Mouse (Mus musculus) heart, embryonic 13.5 days (tissue): ENCODE results near the gene Shc4. TPM values are rescaled to one million over a fixed set of nuclear protein-coding genes. Genes with fewer than 3 reads are reported as not detected.
A peak's percentile ranks its signal among the peaks of the same experiment; 100 is the strongest.

Experiments used
- ATAC-seq: fragments of 200-750 bp; cut with Nextera tagmentation; 2 replicates; pipeline ENCODE4 v1.8.0; 2017; ENCODE audit warnings: moderate TSS enrichment; ENCODE audit not compliant: insufficient number of reproducible peaks, low FRiP score, low TSS enrichment; ENCODE audit errors: extremely low read depth
- H3K27ac ChIP-seq: fragments of 300-500 bp; sonication (generic); replicated peaks from 2 replicates; pipeline ENCODE4 v1.5.1; 2015; ENCODE audit warnings: moderate library complexity, mild to moderate bottlenecking, inconsistent platforms
- H3K27me3 ChIP-seq: fragments of 300-500 bp; sonication (generic); replicated peaks from 2 replicates; pipeline ENCODE4 v1.6.1; 2015; ENCODE audit warnings: mild to moderate bottlenecking, inconsistent platforms
- H3K36me3 ChIP-seq: fragments of 300-500 bp; sonication (generic); 2 replicates; pipeline ENCODE4 v1.6.1; 2015; ENCODE audit warnings: mild to moderate bottlenecking, inconsistent platforms
- H3K4me1 ChIP-seq: fragments of 300-500 bp; sonication (generic); 2 replicates; pipeline ENCODE4 v1.6.1; 2015; ENCODE audit warnings: inconsistent platforms
- H3K4me2 ChIP-seq: fragments of 300-500 bp; sonication (generic); 2 replicates; pipeline ENCODE4 v1.6.1; 2015; ENCODE audit warnings: inconsistent platforms, mild to moderate bottlenecking, moderate library complexity
- H3K4me3 ChIP-seq: fragments of 300-500 bp; sonication (generic); 2 replicates; pipeline ENCODE4 v1.5.1; 2015; ENCODE audit warnings: moderate library complexity, mild to moderate bottlenecking, inconsistent platforms
- H3K9ac ChIP-seq: fragments of 300-500 bp; sonication (generic); 2 replicates; pipeline ENCODE4 v1.6.1; 2015; ENCODE audit warnings: inconsistent platforms, mild to moderate bottlenecking, moderate library complexity
- H3K9me3 ChIP-seq: fragments of 300-500 bp; sonication (generic); 2 replicates; pipeline ENCODE4 v1.6.1; 2016; ENCODE audit warnings: inconsistent platforms
- WGBS: fragments of 180-500 bp; shearing (Covaris S2); methylation state at CpG from one replicate; pipeline ENCODE4 v1.1.7; 2015; ENCODE audit warnings: mixed read lengths; 5-methylcytosine and 5-hydroxymethylcytosine counted together
- polyA plus RNA-seq: library from polyadenylated mRNA; unstranded; fragments of >200 nt; fragmentation: Nextera tagmentation; extraction: Ambion mirVana; gene quantifications from 2 replicates; pipeline ENCODE4 v1.2.1, GENCODE M21; 2015

Gene Shc4
- polyA plus RNA-seq, 1 experiment from 2014 or later: 0.64 TPM

DNA sequence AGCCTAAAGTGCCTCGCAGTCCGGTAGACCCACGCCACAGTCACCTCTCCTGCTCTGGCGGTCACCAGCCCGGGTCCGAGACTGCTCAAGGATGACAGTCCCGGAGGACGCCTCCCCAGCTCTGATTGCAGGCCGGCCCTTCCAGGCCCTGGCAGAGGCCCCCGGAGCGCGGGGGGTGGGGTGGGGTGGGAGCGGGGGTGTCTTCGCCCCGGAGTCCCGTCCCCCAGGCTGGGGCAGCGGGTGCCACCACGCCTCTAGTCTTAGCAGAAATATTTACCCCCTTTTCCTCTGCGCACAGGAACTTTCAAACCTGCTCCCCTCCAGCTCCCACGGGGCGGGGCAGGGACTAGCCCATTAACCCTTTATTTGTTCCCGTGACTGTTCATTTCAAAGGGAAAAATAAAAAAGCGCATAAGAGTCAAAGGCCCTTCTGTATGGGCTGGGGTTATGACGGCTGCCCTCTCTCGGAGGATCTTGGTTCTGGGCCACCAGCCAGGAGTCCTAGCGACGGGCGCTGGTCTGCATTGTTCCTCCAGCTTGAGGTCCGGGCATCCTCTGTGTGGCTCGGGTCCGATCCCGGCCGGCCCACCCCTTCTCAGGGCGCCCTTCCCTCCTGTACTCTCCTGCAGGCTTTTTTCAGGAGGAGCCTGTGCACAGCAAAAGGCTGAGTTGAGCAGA, 401 bp downstream of the Shc4 start:
- Histone ChIP-seq H3K9me3 (no peaks in the 10 kb centered on the region), H3K27ac (no peak overlapping the region), H3K27me3 (peaks cover 61% of the 10 kb centered on the region), H3K4me2 (peak overlapping the region; percentile 99), H3K4me3 (peak overlapping the region; percentile 63), H3K4me1 (peaks cover 24% of the 10 kb centered on the region), H3K36me3 (no peaks in the 10 kb centered on the region), H3K9ac (peak overlapping the region; percentile 82)
- peak; percentile 73 for ATAC-seq
- under 1% methylated on average over 34 of the region's 34 CpGs for WGBS

DNA sequence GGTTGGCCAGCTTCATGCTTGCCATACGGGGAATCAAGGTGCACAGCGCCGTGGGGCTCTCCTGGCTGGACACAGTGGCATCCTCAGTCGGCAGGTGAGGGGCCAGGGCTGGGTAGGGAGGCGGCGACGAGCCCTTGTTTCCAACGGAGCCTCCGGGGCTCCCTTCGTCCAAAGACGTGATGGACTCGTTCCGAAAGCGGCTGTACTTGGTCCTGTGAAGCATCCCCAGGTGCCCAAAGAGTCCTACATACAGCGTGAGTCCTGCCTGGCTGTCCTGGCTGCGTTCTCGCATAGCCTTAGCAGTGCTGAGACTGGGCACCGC, 901 bp downstream of the Shc4 start:
- no peak for ATAC-seq
- Histone ChIP-seq H3K9ac (peak overlapping the region; percentile 82), H3K4me3 (peak overlapping the region; percentile 63), H3K36me3 (no peaks in the 10 kb centered on the region), H3K4me2 (peak overlapping the region; percentile 99), H3K27me3 (peaks cover 61% of the 10 kb centered on the region), H3K27ac (no peak overlapping the region), H3K4me1 (peaks cover 24% of the 10 kb centered on the region), H3K9me3 (no peaks in the 10 kb centered on the region)
- WGBS: 2% methylated on average over 18 of the region's 18 CpGs

DNA sequence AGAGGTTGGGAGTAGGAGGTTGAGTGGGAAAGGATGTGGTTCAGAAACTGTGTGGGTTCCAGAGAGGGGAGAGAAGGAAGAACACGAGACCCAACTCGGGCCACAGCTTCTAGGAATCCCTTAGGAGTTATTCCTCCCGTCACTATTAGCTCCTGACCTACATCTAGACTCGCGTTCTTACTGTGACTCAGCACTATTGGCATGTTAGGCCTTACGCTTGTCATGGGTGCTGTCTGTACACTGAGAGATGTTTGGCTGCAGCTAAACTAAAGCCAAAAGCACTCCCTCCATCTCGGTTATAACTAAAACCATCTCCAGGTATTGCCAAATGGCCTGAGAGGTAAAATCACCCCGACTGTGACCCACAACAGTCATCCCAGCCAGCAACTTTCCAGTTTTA, 7.3 kb downstream of the Shc4 start:
- ATAC-seq: no peak
- WGBS: 72% methylated on average over 8 of the region's 8 CpGs

DNA sequence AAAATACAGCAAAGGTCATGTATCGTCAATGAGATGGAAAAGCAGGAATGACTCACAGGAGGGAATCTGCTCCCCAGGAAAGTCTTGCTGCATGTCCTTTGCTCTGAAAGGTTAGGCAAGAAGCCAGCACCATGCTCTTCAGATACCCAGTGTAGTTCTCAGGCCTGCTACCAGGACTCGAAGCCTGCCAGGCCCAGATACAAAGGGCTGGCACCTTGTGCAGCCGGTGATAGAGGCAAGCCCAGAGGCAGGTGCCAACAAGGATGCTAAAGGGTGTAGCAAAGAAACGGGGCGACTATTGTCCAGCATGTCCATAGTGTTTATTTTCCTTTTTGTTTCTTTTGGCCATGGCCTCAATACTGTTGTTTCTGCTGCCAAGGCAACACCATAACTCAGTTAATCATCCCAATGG, 17.4 kb downstream of the Shc4 start:
- 71% methylated on average over 5 of the region's 5 CpGs for WGBS
- Histone ChIP-seq H3K9ac (no peak overlapping the region), H3K9me3 (no peaks in the 10 kb centered on the region), H3K36me3 (no peaks in the 10 kb centered on the region), H3K27me3 (no peaks in the 10 kb centered on the region), H3K27ac (no peak overlapping the region), H3K4me3 (no peak overlapping the region), H3K4me1 (peaks cover 7% of the 10 kb centered on the region), H3K4me2 (no peak overlapping the region)
- no peak for ATAC-seq

More for the DNA sequence above, 7.3 kb downstream of the Shc4 start:
- Histone ChIP-seq H3K9ac (no peak overlapping the region), H3K4me3 (no peak overlapping the region), H3K27me3 (peaks cover 22% of the 10 kb centered on the region), H3K9me3 (no peaks in the 10 kb centered on the region), H3K27ac (no peak overlapping the region), H3K4me1 (no peaks in the 10 kb centered on the region), H3K4me2 (no peak overlapping the region), H3K36me3 (no peaks in the 10 kb centered on the region)

DNA sequence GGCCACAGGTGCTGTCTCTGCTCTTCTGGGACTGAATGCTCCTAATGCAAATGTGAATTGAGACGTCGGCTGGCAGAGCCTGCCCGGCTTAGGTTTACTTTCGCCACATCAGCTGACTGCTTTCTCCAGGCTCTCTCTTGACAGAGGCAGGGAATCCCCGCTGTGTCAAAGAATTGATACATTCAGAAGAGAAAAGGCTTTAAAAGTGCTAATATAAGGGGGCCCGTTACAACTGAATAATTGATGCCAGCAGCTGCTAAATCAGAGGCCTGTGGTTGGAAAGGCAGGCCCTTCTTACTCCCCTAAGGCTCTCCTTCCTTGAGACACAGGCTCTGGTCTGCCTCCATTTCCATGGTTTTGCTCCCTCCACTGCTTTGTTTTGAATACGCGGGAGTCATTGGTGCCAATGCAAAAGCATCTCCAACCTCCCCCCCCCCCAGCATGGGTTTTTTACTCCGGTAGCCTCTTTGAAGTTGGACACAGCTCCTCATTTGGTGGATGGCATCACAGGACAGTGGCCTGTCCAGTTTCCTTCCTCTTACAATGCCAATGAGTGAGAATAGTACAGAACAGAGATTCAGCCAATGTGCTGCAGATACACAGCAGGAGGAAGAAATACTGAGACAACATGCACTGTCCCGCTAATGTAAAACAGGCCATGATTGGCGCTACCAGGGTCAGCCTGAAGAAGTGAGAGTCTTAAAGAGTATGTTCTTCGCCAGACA, 18.9 kb downstream of the Shc4 start:
- no peak overlapping the region for H3K4me3 ChIP-seq
- no peak for ATAC-seq
- no peak overlapping the region for H3K9ac ChIP-seq
- no peak overlapping the region for H3K27ac ChIP-seq
- no peaks in the 10 kb centered on the region for H3K36me3 ChIP-seq
- no peak overlapping the region for H3K4me2 ChIP-seq
- peaks cover 8% of the 10 kb centered on the region for H3K4me1 ChIP-seq
- H3K9me3 ChIP-seq: no peaks in the 10 kb centered on the region
- 63% methylated on average over 12 of the region's 12 CpGs for WGBS
- H3K27me3 ChIP-seq: no peaks in the 10 kb centered on the region

DNA sequence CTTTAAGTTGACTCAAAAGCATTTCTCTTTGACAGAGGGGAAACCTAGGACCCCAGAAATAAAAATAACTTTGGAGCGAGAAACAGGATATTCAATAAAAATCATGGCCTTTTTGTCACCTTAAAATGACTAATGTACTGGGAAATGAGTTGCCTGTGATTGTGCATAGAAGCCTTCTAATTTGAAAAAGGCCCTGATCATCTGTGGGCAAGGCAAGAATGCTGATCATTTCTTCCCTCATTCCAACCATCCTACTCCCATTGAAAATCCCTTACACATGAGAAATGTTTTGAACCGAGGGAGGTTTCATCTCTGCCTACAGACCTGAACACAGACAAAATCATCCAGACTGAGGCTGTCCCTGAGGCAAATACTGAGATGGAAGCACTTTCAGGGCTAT, 21.1 kb downstream of the Shc4 start:
- no peak overlapping the region for H3K4me2 ChIP-seq
- H3K4me1 ChIP-seq: peaks cover 8% of the 10 kb centered on the region
- no peak overlapping the region for H3K9ac ChIP-seq
- no peak overlapping the region for H3K27ac ChIP-seq
- H3K36me3 ChIP-seq: no peaks in the 10 kb centered on the region
- H3K4me3 ChIP-seq: no peak overlapping the region
- H3K27me3 ChIP-seq: no peaks in the 10 kb centered on the region
- ATAC-seq: no peak
- no peaks in the 10 kb centered on the region for H3K9me3 ChIP-seq
- WGBS: 71% methylated on average over 2 of the region's 2 CpGs

DNA sequence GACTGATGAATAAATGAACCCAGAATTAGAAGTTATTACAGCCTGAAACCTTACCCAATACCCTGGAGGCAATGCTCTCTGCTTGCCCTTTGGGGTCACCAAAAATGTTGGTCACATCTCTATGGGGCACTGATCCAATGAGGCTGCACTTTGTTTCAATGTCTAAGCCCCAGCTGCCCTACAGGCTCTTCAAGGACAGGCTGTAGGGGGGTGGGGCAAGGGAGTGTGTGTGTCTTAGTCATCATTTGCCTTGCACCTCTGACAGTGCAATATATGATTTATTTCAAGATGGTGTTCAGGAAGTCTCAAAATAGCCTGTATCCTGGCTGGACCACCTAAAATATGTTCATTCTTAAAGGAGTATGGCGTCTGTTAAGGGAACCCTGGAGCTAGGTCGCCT, 22.3 kb downstream of the Shc4 start:
- no peaks in the 10 kb centered on the region for H3K36me3 ChIP-seq
- WGBS: 76% methylated on average over 2 of the region's 2 CpGs
- ATAC-seq: no peak
- no peaks in the 10 kb centered on the region for H3K27me3 ChIP-seq
- H3K9me3 ChIP-seq: no peaks in the 10 kb centered on the region
- H3K4me1 ChIP-seq: peaks cover 7% of the 10 kb centered on the region
- no peak overlapping the region for H3K27ac ChIP-seq
- no peak overlapping the region for H3K4me3 ChIP-seq
- no peak overlapping the region for H3K4me2 ChIP-seq
- H3K9ac ChIP-seq: no peak overlapping the region

DNA sequence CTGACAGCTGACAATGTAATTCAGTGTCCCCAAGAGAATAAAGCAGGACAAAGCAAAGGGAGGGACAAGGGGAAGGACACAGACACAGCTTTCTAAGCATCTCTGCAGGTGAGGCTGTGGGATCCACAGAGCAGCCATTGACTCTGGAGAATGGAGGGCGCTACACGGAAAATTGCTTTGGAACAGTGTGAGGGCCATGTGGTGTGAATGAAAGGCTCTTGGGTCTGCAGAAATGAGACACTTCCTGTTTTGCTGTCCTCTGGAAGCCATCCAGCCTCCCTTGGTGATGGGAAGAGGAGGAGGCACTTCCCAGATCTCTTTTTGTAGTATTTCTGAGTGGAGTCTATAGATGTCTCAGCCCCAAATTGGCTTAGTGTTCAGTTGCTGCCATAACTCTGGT, 27.7 kb downstream of the Shc4 start:
- Histone ChIP-seq H3K4me3 (no peak overlapping the region), H3K36me3 (no peaks in the 10 kb centered on the region), H3K27me3 (no peaks in the 10 kb centered on the region), H3K4me2 (no peak overlapping the region), H3K4me1 (peaks cover 8% of the 10 kb centered on the region), H3K27ac (0 out of 2 replicates have a peak overlapping the region, but pooled peaks have one; percentile 8), H3K9me3 (no peaks in the 10 kb centered on the region), H3K9ac (no peak overlapping the region)
- WGBS: 51% methylated on average over 2 of the region's 2 CpGs
- no peak for ATAC-seq

DNA sequence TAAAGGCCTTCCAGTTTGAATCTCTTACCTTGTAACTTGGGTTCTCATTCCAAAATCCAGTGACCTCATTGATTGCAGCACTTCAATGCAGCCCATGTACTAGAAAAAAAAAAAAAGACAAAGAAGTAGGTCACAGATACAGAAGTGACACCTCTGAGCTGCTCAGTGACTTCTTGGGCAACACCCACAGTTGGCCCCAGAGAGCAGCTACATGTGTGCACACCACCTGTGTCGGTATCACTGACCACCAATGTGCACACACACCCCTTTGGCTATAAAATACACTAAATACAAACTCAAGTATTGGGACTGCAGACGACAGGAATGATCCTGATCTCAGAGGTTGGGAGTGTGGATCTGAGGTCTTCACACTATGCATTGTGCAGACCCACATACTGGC, 29.1 kb downstream of the Shc4 start:
- Histone ChIP-seq H3K27ac (no peak overlapping the region), H3K9ac (no peak overlapping the region), H3K4me2 (no peak overlapping the region), H3K4me3 (no peak overlapping the region), H3K36me3 (no peaks in the 10 kb centered on the region), H3K27me3 (no peaks in the 10 kb centered on the region), H3K9me3 (no peaks in the 10 kb centered on the region), H3K4me1 (peaks cover 8% of the 10 kb centered on the region)
- WGBS: 70% methylated on average over 2 of the region's 2 CpGs
- no peak for ATAC-seq

DNA sequence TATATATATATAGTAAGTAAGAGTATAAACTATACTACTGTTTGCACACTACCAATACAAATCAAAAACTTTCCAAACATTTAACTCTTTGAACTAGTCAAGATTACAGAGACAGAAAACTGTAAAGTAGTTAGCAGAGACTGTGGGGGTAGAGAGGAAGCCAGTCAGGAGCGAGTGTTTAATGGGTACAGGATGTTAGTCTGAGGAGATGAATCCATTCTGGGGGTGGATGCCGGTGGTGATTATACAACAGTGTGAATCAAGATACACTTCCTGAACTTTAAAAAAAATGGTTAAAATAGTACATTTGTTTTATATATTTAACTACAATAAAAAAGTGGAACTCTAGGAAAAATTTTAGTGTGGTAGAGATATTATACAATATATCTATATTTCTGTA, 31.9 kb downstream of the Shc4 start:
- Histone ChIP-seq H3K9me3 (no peaks in the 10 kb centered on the region), H3K27ac (no peak overlapping the region), H3K4me3 (no peak overlapping the region), H3K4me1 (peaks cover 8% of the 10 kb centered on the region), H3K4me2 (no peak overlapping the region), H3K27me3 (no peaks in the 10 kb centered on the region), H3K9ac (no peak overlapping the region), H3K36me3 (no peaks in the 10 kb centered on the region)
- 69% methylated on average over 2 of the region's 2 CpGs for WGBS
- ATAC-seq: no peak

DNA sequence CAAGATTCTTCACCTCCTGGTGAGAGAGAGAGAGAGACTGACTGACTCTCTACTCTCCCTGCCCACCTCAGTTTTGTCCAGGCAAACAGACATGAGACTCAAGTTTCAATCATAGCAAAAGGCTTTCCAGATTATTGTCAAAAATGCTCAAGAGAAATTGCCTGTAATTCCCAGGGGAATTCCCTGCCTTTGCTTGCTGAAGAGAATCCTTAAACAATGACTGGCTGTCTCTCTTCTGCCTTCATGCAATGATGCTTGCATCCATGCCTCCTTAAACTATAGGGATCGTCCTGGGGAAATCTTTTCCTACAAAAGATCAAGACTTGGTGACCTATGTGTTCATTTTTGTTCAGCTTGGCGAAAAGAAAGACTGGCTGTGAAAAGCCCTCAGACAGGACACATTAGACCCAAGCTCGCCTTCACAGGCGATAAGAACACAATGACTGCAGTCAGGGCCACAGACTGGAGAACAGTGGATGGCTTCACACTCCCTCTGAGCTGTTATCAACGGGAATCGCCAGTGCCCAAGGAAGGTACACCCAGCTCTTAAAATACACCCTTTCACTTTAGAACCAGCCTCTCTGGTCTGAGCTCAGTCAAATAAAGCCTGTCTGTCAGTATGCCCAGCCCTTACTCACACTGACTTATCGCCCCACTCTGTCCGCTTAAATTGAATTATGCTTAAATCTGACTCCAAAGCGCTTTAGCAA, 38.4 kb downstream of the Shc4 start:
- H3K27me3 ChIP-seq: no peaks in the 10 kb centered on the region
- H3K27ac ChIP-seq: peak overlapping the region; percentile 24; the same call in 1 of the 2 replicates
- H3K4me1 ChIP-seq: peaks cover 17% of the 10 kb centered on the region
- H3K4me3 ChIP-seq: no peak overlapping the region
- peak overlapping the region; percentile 19; the same call in 1 of the 2 replicates for H3K4me2 ChIP-seq
- no peak for ATAC-seq
- no peak overlapping the region for H3K9ac ChIP-seq
- 52% methylated on average over 9 of the region's 9 CpGs for WGBS
- no peaks in the 10 kb centered on the region for H3K9me3 ChIP-seq
- no peaks in the 10 kb centered on the region for H3K36me3 ChIP-seq
